In genomic region chr3:101047586-101048275, GRCm38 (mm10) we compare ENCODE assay signal across 9 mouse cellular contexts. TPM values are rescaled to one million over a fixed set of nuclear protein-coding genes. Genes with fewer than 3 reads are reported as not detected.
DNase-seq lines count a peak whose midpoint lies in the region; ATAC-seq and TF ChIP-seq lines count a peak whose summit lies in the region.
"Had no signal": no experiment of that assay in that cellular context is flagged by ENCODE, and none has a peak within 500 bp of the region (broad histone marks: within the 10 kb centered on the region; RNA-seq: fewer than 3 reads in every experiment).

No protein-coding gene starts in this region.

- no peaks in the 10 kb centered on the region for H3K9me3 ChIP-seq in hindbrain, postnatal 0 days (ENCODE audit: low read length)
- H3K9me3 ChIP-seq in hindbrain, embryonic 14.5 days (ENCODE audit: control insufficient read depth, low read length), result no peaks in the 10 kb centered on the region
- no peaks in the 10 kb centered on the region for H3K9me3 ChIP-seq in lung, embryonic 14.5 days (ENCODE audit: low read depth, low read length)
- H3K9me3 ChIP-seq: G1E had no signal

- peaks cover 3% of the 10 kb centered on the region; the same call in 1 of the 2 replicates for H3K36me3 ChIP-seq in hindbrain, postnatal 0 days (ENCODE audit: insufficient read depth, low read length)
- H3K36me3 ChIP-seq in hindbrain, embryonic 14.5 days (replicated peaks; ENCODE audit: control insufficient read depth, insufficient read depth), result no peaks in the 10 kb centered on the region; the same call in 1 of the 2 replicates
- H3K36me3 ChIP-seq in lung, embryonic 14.5 days (ENCODE audit: insufficient read depth), result peaks cover 46% of the 10 kb centered on the region
- H3K36me3 ChIP-seq: G1E had no signal

- no peak overlapping the region for H3K4me2 ChIP-seq in hindbrain, postnatal 0 days (ENCODE audit: low read depth, low read length)
- no peak overlapping the region for H3K4me2 ChIP-seq in hindbrain, embryonic 14.5 days (replicated peaks)
- no peak overlapping the region for H3K4me2 ChIP-seq in lung, embryonic 14.5 days

- POLR2A ChIA-PET in Patski (lab: Charles Lee), result interaction anchor here (1.4 to 1.8 kb wide), 2 partner anchors 11 to 34 kb away, joined by 3 to 4 read pairs; no protein-coding TSS in a partner anchor

- no peak overlapping the region for H3K27ac ChIP-seq in hindbrain, postnatal 0 days
- H3K27ac ChIP-seq in hindbrain, embryonic 14.5 days, result no peak overlapping the region
- H3K27ac ChIP-seq in lung, embryonic 14.5 days (ENCODE audit: low read depth), result no peak overlapping the region

- no peak overlapping the region for H3K4me3 ChIP-seq in hindbrain, postnatal 0 days (ENCODE audit: low read length)
- H3K4me3 ChIP-seq in hindbrain, embryonic 14.5 days (replicated peaks; ENCODE audit: low read length), result no peak overlapping the region
- H3K4me3 ChIP-seq in lung, embryonic 14.5 days (ENCODE audit: low read depth, low read length), result no peak overlapping the region

- no peaks in the 10 kb centered on the region for H3K4me1 ChIP-seq in hindbrain, postnatal 0 days (ENCODE audit: insufficient read depth, low read length)
- H3K4me1 ChIP-seq in hindbrain, embryonic 14.5 days (replicated peaks; ENCODE audit: control insufficient read depth, insufficient read depth, low read length), result peaks cover 3% of the 10 kb centered on the region; the same call in 1 of the 2 replicates
- no peaks in the 10 kb centered on the region; the same call in 1 of the 2 replicates for H3K4me1 ChIP-seq in lung, embryonic 14.5 days (ENCODE audit: insufficient read depth)

- CTCF ChIA-PET in Patski (lab: Charles Lee), result interaction anchor here (1.3 to 4.1 kb wide), 4 partner anchors 12 to 74 kb away, joined by 3 to 19 read pairs (median 4); no protein-coding TSS in a partner anchor

- 0 out of 2 replicates have a peak, but pooled peaks have one; percentile 42 for ATAC-seq in hindbrain, postnatal 0 days
- no peak for ATAC-seq in hindbrain, embryonic 14.5 days (ENCODE audit: low FRiP score)
- ATAC-seq in Patski, result no peak
- ATAC-seq in lung, embryonic 14.5 days (ENCODE audit: insufficient read depth), result peak; percentile 74; the same call in 1 of the 2 replicates
- no peak for ATAC-seq in granulocyte monocyte progenitor cell, adult 5-6 weeks (replicated peaks; ENCODE audit: poor library complexity, severe bottlenecking)

- H3K9ac ChIP-seq in hindbrain, postnatal 0 days (replicated peaks; ENCODE audit: low read length), result no peak overlapping the region
- H3K9ac ChIP-seq in hindbrain, embryonic 14.5 days, result no peak overlapping the region
- no peak overlapping the region for H3K9ac ChIP-seq in lung, embryonic 14.5 days

- in situ Hi-C loops in Patski (cut with MboI; ENCODE audit: low pct_unique_long_range_greater_than_20kb), result no loop called here

- H3K27me3 ChIP-seq in hindbrain, postnatal 0 days (ENCODE audit: insufficient read depth, low read length), result no peaks in the 10 kb centered on the region
- no peaks in the 10 kb centered on the region for H3K27me3 ChIP-seq in hindbrain, embryonic 14.5 days (ENCODE audit: control insufficient read depth, insufficient read depth, low read length)
- H3K27me3 ChIP-seq in Patski, result no peaks in the 10 kb centered on the region
- no peaks in the 10 kb centered on the region for H3K27me3 ChIP-seq in lung, embryonic 14.5 days (ENCODE audit: insufficient read depth, low read length)

- no peak for TF ChIP-seq CTCF in hindbrain, postnatal 0 days (IDR thresholded peaks at IDR 0.05; ENCODE audit: low read depth)
- TF ChIP-seq CTCF in Patski (IDR thresholded peaks at IDR 0.05), result no peak
- no peak for TF ChIP-seq CTCF in lung, embryonic 14.5 days (IDR thresholded peaks at IDR 0.05; ENCODE audit: low read depth)

- peak; percentile 22 for DNase-seq in hindbrain, postnatal 0 days (ENCODE audit: low spot score)
- DNase-seq in hindbrain, embryonic 14.5 days (ENCODE audit: low spot score), result no peak
- peak; percentile 95 for DNase-seq in Patski (ENCODE audit: low read depth, low spot score)
- peak; percentile 77 to 93 for DNase-seq in frontal cortex, adult 2 months (ENCODE audit: extremely low spot score in 1 of 2, low spot score in 1 of 2)
- peak; percentile 56 for DNase-seq in kidney, postnatal 10 days
- DNase-seq in lung, embryonic 14.5 days, result peak; percentile 77
- DNase-seq in urinary bladder, postnatal 25 days (ENCODE audit: low spot score), result peak; percentile 67

- WGBS in hindbrain, postnatal 0 days, result 69% methylated on average over 15 of the region's 15 CpGs
- 79% methylated on average over 15 of the region's 15 CpGs for WGBS in hindbrain, embryonic 14.5 days
- 78% methylated on average over 15 of the region's 15 CpGs for WGBS in lung, embryonic 14.5 days

RNA-seq across cellular contexts. Expression of gene Cd101, which starts 18.4 kb away (rescaled TPM):
- total RNA-seq in hindbrain, postnatal 0 days (2014; rRNA removed), result 0.36 and 0.68 TPM in 2 replicates
- polyA plus RNA-seq in hindbrain, postnatal 0 days (2015; fragmentation: Nextera tagmentation; extraction: Ambion mirVana), result 0.13 TPM in 1 of 2 replicates, not detected in the other
- 0.05 and 0.07 TPM in 2 replicates for polyA plus RNA-seq in hindbrain, embryonic 14.5 days (2014; fragmentation: Nextera tagmentation; extraction: Ambion mirVana)
- polyA plus RNA-seq in Patski (2021), result not detected
- 0.13 and 0.16 TPM in 2 replicates for polyA plus RNA-seq in frontal cortex, adult 2 months (2012; rRNA removed)
- 0.07 and 0.17 TPM in 2 replicates for polyA plus RNA-seq in lung, embryonic 14.5 days (2014; fragmentation: Nextera tagmentation; extraction: Ambion mirVana)
- total RNA-seq in granulocyte monocyte progenitor cell, adult 5-6 weeks (2014; fragmentation: Nextera tagmentation), result not detected in 2 replicates
- 0.17 and 0.36 TPM in 2 replicates for total RNA-seq in granulocyte monocyte progenitor cell, adult 5-6 weeks (2017)
- polyA plus RNA-seq: G1E had no signal

Comparison
In these comparisons a context has a peak if more than half of its experiments do, and no peak if none do; other contexts are left out.
1. ATAC-seq: peak in hindbrain, postnatal 0 days (single experiment) and lung, embryonic 14.5 days (single experiment); none in hindbrain, embryonic 14.5 days (single experiment), Patski (single experiment) and granulocyte monocyte progenitor cell, adult 5-6 weeks (single experiment).